ENCODE assay signal across 14 mouse cellular contexts in genomic region chr11:48851270-48851995, GRCm38 (mm10). TPM values are rescaled to one million over a fixed set of nuclear protein-coding genes. Genes with fewer than 3 reads are reported as not detected.
DNase-seq lines count a peak whose midpoint lies in the region; ATAC-seq and TF ChIP-seq lines count a peak whose summit lies in the region.
"Had no signal": no experiment of that assay in that cellular context is flagged by ENCODE, and none has a peak within 500 bp of the region (broad histone marks: within the 10 kb centered on the region; RNA-seq: fewer than 3 reads in every experiment).

No protein-coding gene starts in this region.

- no peaks in the 10 kb centered on the region for H3K36me3 ChIP-seq in midbrain, postnatal 0 days (ENCODE audit: insufficient read depth, low read length)
- no peaks in the 10 kb centered on the region for H3K36me3 ChIP-seq in midbrain, embryonic 14.5 days (ENCODE audit: control insufficient read depth, insufficient read depth, low read length)
- peaks cover 13% of the 10 kb centered on the region; the same call in 1 of the 2 replicates for H3K36me3 ChIP-seq in splenic B cell, adult 2 months (ENCODE audit: control insufficient read depth, insufficient read depth, low read length, poor library complexity, severe bottlenecking)

- no peak overlapping the region for H3K4me2 ChIP-seq in midbrain, postnatal 0 days (ENCODE audit: low read depth, low read length, poor library complexity, severe bottlenecking)
- no peak overlapping the region for H3K4me2 ChIP-seq in midbrain, embryonic 14.5 days (ENCODE audit: low read length)

- no peak overlapping the region for H3K9ac ChIP-seq in midbrain, postnatal 0 days (replicated peaks; ENCODE audit: low read length, poor library complexity, severe bottlenecking)
- no peak overlapping the region for H3K9ac ChIP-seq in midbrain, embryonic 14.5 days (replicated peaks; ENCODE audit: low read length)

- no peak overlapping the region for H3K4me3 ChIP-seq in midbrain, postnatal 0 days (ENCODE audit: low read depth, low read length)
- no peak overlapping the region for H3K4me3 ChIP-seq in midbrain, embryonic 14.5 days (replicated peaks; ENCODE audit: low read depth, low read length)

- peaks cover 6% of the 10 kb centered on the region; the same call in 1 of the 2 replicates for H3K4me1 ChIP-seq in midbrain, postnatal 0 days (ENCODE audit: insufficient read depth, low read length)
- H3K4me1 ChIP-seq in midbrain, embryonic 14.5 days (ENCODE audit: control insufficient read depth, insufficient read depth, low read length), result peaks cover 22% of the 10 kb centered on the region

- H3K27me3 ChIP-seq in midbrain, postnatal 0 days (ENCODE audit: insufficient read depth, low read length), result no peaks in the 10 kb centered on the region
- no peaks in the 10 kb centered on the region for H3K27me3 ChIP-seq in midbrain, embryonic 14.5 days (ENCODE audit: control insufficient read depth, insufficient read depth, low read length)
- no peaks in the 10 kb centered on the region for H3K27me3 ChIP-seq in splenic B cell, adult 2 months (ENCODE audit: control insufficient read depth, insufficient read depth, low read length, poor library complexity, severe bottlenecking)

- 87% methylated on average over 4 of the region's 4 CpGs for WGBS in midbrain, postnatal 0 days
- WGBS in midbrain, embryonic 14.5 days, result 85% methylated on average over 4 of the region's 4 CpGs

- H3K9me3 ChIP-seq in midbrain, postnatal 0 days (ENCODE audit: low read length), result no peaks in the 10 kb centered on the region
- H3K9me3 ChIP-seq in midbrain, embryonic 14.5 days (ENCODE audit: control insufficient read depth, low read length), result no peaks in the 10 kb centered on the region

- peak; percentile 59 for DNase-seq in kidney, adult 9 months
- DNase-seq in kidney, postnatal 4 days, result no peak
- DNase-seq in midbrain, postnatal 0 days (ENCODE audit: low spot score), result no peak
- no peak for DNase-seq in midbrain, embryonic 14.5 days
- DNase-seq in NIH3T3 (ENCODE audit: low read depth), result peak; percentile 45
- DNase-seq in splenic B cell, adult 2 months (ENCODE audit: low read depth, low spot score), result peak; percentile 64
- no peak for DNase-seq in retina, embryonic 14.5 days (ENCODE audit: low spot score)
- DNase-seq: cerebellum, adult 8-10 months; gastrocnemius, postnatal 14 days; heart, postnatal 10 days; thymus, adult 2 months had no signal

- no peak overlapping the region for H3K27ac ChIP-seq in midbrain, postnatal 0 days (ENCODE audit: low read depth, low read length)
- H3K27ac ChIP-seq in midbrain, embryonic 14.5 days (replicated peaks; ENCODE audit: low read depth, low read length), result no peak overlapping the region

- peak; percentile 42 for TF ChIP-seq CTCF in midbrain, postnatal 0 days (IDR thresholded peaks at IDR 0.05)

- no peak for ATAC-seq in midbrain, postnatal 0 days (ENCODE audit: low FRiP score)
- ATAC-seq in midbrain, embryonic 14.5 days (ENCODE audit: low FRiP score, low TSS enrichment), result no peak
- ATAC-seq in erythroblast, adult 5-6 weeks (replicated peaks; ENCODE audit: low FRiP score, poor library complexity, severe bottlenecking), result no peak

RNA-seq across cellular contexts. Expression of gene Irgm1, which starts 20.1 kb away (rescaled TPM):
- 6.2 and 7.6 TPM in 2 replicates for total RNA-seq in midbrain, postnatal 0 days (2014; rRNA removed)
- 4.9 and 5.8 TPM in 2 replicates for polyA plus RNA-seq in midbrain, postnatal 0 days (2015; fragmentation: Nextera tagmentation; extraction: Ambion mirVana)
- 1.4 and 5.0 TPM in 2 replicates for polyA plus RNA-seq in midbrain, embryonic 14.5 days (2014; fragmentation: Nextera tagmentation; extraction: Ambion mirVana)
- total RNA-seq in erythroblast, adult 5-6 weeks (2015; ENCODE audit: low replicate concordance), result 54.8 and 67.1 TPM in 2 replicates
- total RNA-seq in erythroblast, adult 5-6 weeks (2017; ENCODE audit: low replicate concordance), result 58.3 and 69.6 TPM in 2 replicates

RNA-seq across cellular contexts. Expression of gene Gm12184, which starts 25.0 kb away (rescaled TPM):
- total RNA-seq in midbrain, postnatal 0 days (2014; rRNA removed), result 4.3 and 8.2 TPM in 2 replicates
- polyA plus RNA-seq in midbrain, postnatal 0 days (2015; fragmentation: Nextera tagmentation; extraction: Ambion mirVana), result 2.4 and 3.0 TPM in 2 replicates
- polyA plus RNA-seq in midbrain, embryonic 14.5 days (2014; fragmentation: Nextera tagmentation; extraction: Ambion mirVana), result 3.2 and 4.5 TPM in 2 replicates
- total RNA-seq in erythroblast, adult 5-6 weeks (2015; ENCODE audit: low replicate concordance), result 3.1 TPM in 1 of 2 replicates, not detected in the other
- total RNA-seq in erythroblast, adult 5-6 weeks (2017; ENCODE audit: low replicate concordance), result 0.68 and 5.3 TPM in 2 replicates

RNA-seq across cellular contexts. Expression of gene Trim7, which starts 25.5 kb away (rescaled TPM):
- total RNA-seq in midbrain, postnatal 0 days (2014; rRNA removed), result 7.7 and 8.6 TPM in 2 replicates
- 3.4 and 3.7 TPM in 2 replicates for polyA plus RNA-seq in midbrain, postnatal 0 days (2015; fragmentation: Nextera tagmentation; extraction: Ambion mirVana)
- polyA plus RNA-seq in midbrain, embryonic 14.5 days (2014; fragmentation: Nextera tagmentation; extraction: Ambion mirVana), result 0.75 and 1.6 TPM in 2 replicates
- total RNA-seq in erythroblast, adult 5-6 weeks (2015; ENCODE audit: low replicate concordance), result not detected in 2 replicates
- total RNA-seq in erythroblast, adult 5-6 weeks (2017; ENCODE audit: low replicate concordance), result 0.42 TPM in 1 of 2 replicates, not detected in the other

RNA-seq across cellular contexts. Expression of gene Trim41, which starts 34.3 kb away (rescaled TPM):
- 38.9 and 41.5 TPM in 2 replicates for total RNA-seq in midbrain, postnatal 0 days (2014; rRNA removed)
- 5.0 and 5.1 TPM in 2 replicates for polyA plus RNA-seq in midbrain, postnatal 0 days (2015; fragmentation: Nextera tagmentation; extraction: Ambion mirVana)
- polyA plus RNA-seq in midbrain, embryonic 14.5 days (2014; fragmentation: Nextera tagmentation; extraction: Ambion mirVana), result 6.3 and 8.4 TPM in 2 replicates
- 3.3 and 12.7 TPM in 2 replicates for total RNA-seq in erythroblast, adult 5-6 weeks (2015; ENCODE audit: low replicate concordance)
- 17.6 and 19.5 TPM in 2 replicates for total RNA-seq in erythroblast, adult 5-6 weeks (2017; ENCODE audit: low replicate concordance)

RNA-seq across cellular contexts. Expression of gene Gm5431, which starts 50.6 kb away (rescaled TPM):
- total RNA-seq in midbrain, postnatal 0 days (2014; rRNA removed), result 0.60 and 1.5 TPM in 2 replicates
- polyA plus RNA-seq in midbrain, postnatal 0 days (2015; fragmentation: Nextera tagmentation; extraction: Ambion mirVana), result 0.12 and 0.27 TPM in 2 replicates
- polyA plus RNA-seq in midbrain, embryonic 14.5 days (2014; fragmentation: Nextera tagmentation; extraction: Ambion mirVana), result 0.34 TPM in 1 of 2 replicates, not detected in the other
- 0.42 and 3.5 TPM in 2 replicates for total RNA-seq in erythroblast, adult 5-6 weeks (2015; ENCODE audit: low replicate concordance)
- 0.84 TPM in 1 of 2 replicates, not detected in the other for total RNA-seq in erythroblast, adult 5-6 weeks (2017; ENCODE audit: low replicate concordance)
- polyA plus RNA-seq: forebrain, embryonic 11.5 days; limb, embryonic 11.5 days had no signal

Comparison
In these comparisons a context has a peak if more than half of its experiments do, and no peak if none do; other contexts are left out.
1. DNase-seq: peak in kidney, adult 9 months (single experiment), NIH3T3 (single experiment) and splenic B cell, adult 2 months (single experiment); none in kidney, postnatal 4 days (0 of 2), midbrain, postnatal 0 days (single experiment), midbrain, embryonic 14.5 days (single experiment) and retina, embryonic 14.5 days (single experiment).